ENCODE assay signal across 8 mouse cellular contexts in genomic region chr11:4636782-4637342, GRCm38 (mm10). TPM values are rescaled to one million over a fixed set of nuclear protein-coding genes. Genes with fewer than 3 reads are reported as not detected.
DNase-seq lines count a peak whose midpoint lies in the region; ATAC-seq lines count a peak whose summit lies in the region.

No protein-coding gene starts in this region.

- 46% methylated on average over 5 of the region's 5 CpGs for WGBS in limb, embryonic 15.5 days
- 46% methylated on average over 5 of the region's 5 CpGs for WGBS in stomach, embryonic 16.5 days

- peaks cover 11% of the 10 kb centered on the region for H3K27me3 ChIP-seq in erythroblast, embryonic 14.5 days (ENCODE audit: control insufficient read depth)
- H3K27me3 ChIP-seq in limb, embryonic 15.5 days, result no peaks in the 10 kb centered on the region
- H3K27me3 ChIP-seq in stomach, embryonic 16.5 days (ENCODE audit: control insufficient read depth, insufficient read depth, low read length), result no peaks in the 10 kb centered on the region

- H3K4me3 ChIP-seq in erythroblast, embryonic 14.5 days (replicated peaks), result peak overlapping the region; percentile 65
- peak overlapping the region; percentile 90 for H3K4me3 ChIP-seq in limb, embryonic 15.5 days
- H3K4me3 ChIP-seq in stomach, embryonic 16.5 days (replicated peaks; ENCODE audit: low read length), result peak overlapping the region; percentile 76

- H3K4me1 ChIP-seq in erythroblast, embryonic 14.5 days (ENCODE audit: control insufficient read depth), result peaks cover 65% of the 10 kb centered on the region
- peaks cover 14% of the 10 kb centered on the region for H3K4me1 ChIP-seq in limb, embryonic 15.5 days
- peaks cover 13% of the 10 kb centered on the region for H3K4me1 ChIP-seq in stomach, embryonic 16.5 days (ENCODE audit: control insufficient read depth, insufficient read depth, low read length)

- H3K9ac ChIP-seq in limb, embryonic 15.5 days, result no peak overlapping the region
- H3K9ac ChIP-seq in stomach, embryonic 16.5 days (ENCODE audit: low read length), result peak overlapping the region; percentile 75

- peaks cover 29% of the 10 kb centered on the region for H3K36me3 ChIP-seq in erythroblast, embryonic 14.5 days (ENCODE audit: control insufficient read depth)
- H3K36me3 ChIP-seq in limb, embryonic 15.5 days, result peaks cover 5% of the 10 kb centered on the region; the same call in 1 of the 2 replicates
- H3K36me3 ChIP-seq in stomach, embryonic 16.5 days (ENCODE audit: control insufficient read depth, insufficient read depth, low read length), result no peaks in the 10 kb centered on the region

- peak; percentile 13 to 21 for DNase-seq in right cerebral cortex, adult 2 months (ENCODE audit: low spot score in 2 of 2)
- DNase-seq in right cerebral cortex, postnatal 14 days, result no peak
- DNase-seq in spleen, postnatal 36 days (ENCODE audit: low spot score in 2 of 2), result no peak
- DNase-seq in kidney, postnatal 14 days, result no peak

- ATAC-seq in erythroblast, adult 5-6 weeks (replicated peaks; ENCODE audit: low FRiP score, poor library complexity, severe bottlenecking), result no peak
- no peak for ATAC-seq in limb, embryonic 15.5 days (ENCODE audit: insufficient number of reproducible peaks, low FRiP score, low TSS enrichment, low read depth)
- ATAC-seq in stomach, embryonic 16.5 days (ENCODE audit: insufficient read depth, low FRiP score), result no peak

- H3K4me2 ChIP-seq in limb, embryonic 15.5 days, result peak overlapping the region; percentile 72
- H3K4me2 ChIP-seq in stomach, embryonic 16.5 days (ENCODE audit: low read depth, low read length), result peak overlapping the region; percentile 79

- peak overlapping the region; percentile 83 for H3K27ac ChIP-seq in limb, embryonic 15.5 days
- peak overlapping the region; percentile 89 for H3K27ac ChIP-seq in stomach, embryonic 16.5 days (ENCODE audit: low read length)

- H3K9me3 ChIP-seq in erythroblast, embryonic 14.5 days (ENCODE audit: control insufficient read depth, low read length), result no peaks in the 10 kb centered on the region
- no peaks in the 10 kb centered on the region for H3K9me3 ChIP-seq in limb, embryonic 15.5 days
- H3K9me3 ChIP-seq in stomach, embryonic 16.5 days (replicated peaks; ENCODE audit: control insufficient read depth, low read length), result no peaks in the 10 kb centered on the region

RNA-seq across cellular contexts. Expression of gene Ascc2, which starts 0.7 kb away (rescaled TPM):
- polyA plus RNA-seq in erythroblast, embryonic 14.5 days (2012), result 4.5 and 5.3 TPM in 2 replicates
- 5.6 and 13.4 TPM in 2 replicates for total RNA-seq in erythroblast, adult 5-6 weeks (2015; ENCODE audit: low replicate concordance)
- 14.4 and 17.8 TPM in 2 replicates for total RNA-seq in erythroblast, adult 5-6 weeks (2017; ENCODE audit: low replicate concordance)
- polyA plus RNA-seq in limb, embryonic 15.5 days (2015; fragmentation: Nextera tagmentation; extraction: Ambion mirVana), result 32.2 and 32.8 TPM in 2 replicates
- polyA plus RNA-seq in stomach, embryonic 16.5 days (2015; fragmentation: Nextera tagmentation; extraction: Ambion mirVana), result 34.2 and 37.1 TPM in 2 replicates

RNA-seq across cellular contexts. Expression of gene Gm11032, which starts 17.0 kb away (rescaled TPM):
- polyA plus RNA-seq in erythroblast, embryonic 14.5 days (2012), result not detected in 2 replicates
- not detected in 2 replicates for total RNA-seq in erythroblast, adult 5-6 weeks (2015; ENCODE audit: low replicate concordance)
- not detected in 2 replicates for total RNA-seq in erythroblast, adult 5-6 weeks (2017; ENCODE audit: low replicate concordance)
- polyA plus RNA-seq in limb, embryonic 15.5 days (2015; fragmentation: Nextera tagmentation; extraction: Ambion mirVana), result not detected in 2 replicates
- polyA plus RNA-seq in stomach, embryonic 16.5 days (2015; fragmentation: Nextera tagmentation; extraction: Ambion mirVana), result not detected in 2 replicates

RNA-seq across cellular contexts. Expression of gene Mtmr3, which starts 42.2 kb away (rescaled TPM):
- 3.6 and 4.2 TPM in 2 replicates for polyA plus RNA-seq in erythroblast, embryonic 14.5 days (2012)
- total RNA-seq in erythroblast, adult 5-6 weeks (2015; ENCODE audit: low replicate concordance), result 203 and 214 TPM in 2 replicates
- 462 and 508 TPM in 2 replicates for total RNA-seq in erythroblast, adult 5-6 weeks (2017; ENCODE audit: low replicate concordance)
- 23.9 and 26.6 TPM in 2 replicates for polyA plus RNA-seq in limb, embryonic 15.5 days (2015; fragmentation: Nextera tagmentation; extraction: Ambion mirVana)
- polyA plus RNA-seq in stomach, embryonic 16.5 days (2015; fragmentation: Nextera tagmentation; extraction: Ambion mirVana), result 24.0 and 25.8 TPM in 2 replicates

Comparison
In these comparisons a context has a peak if more than half of its experiments do, and no peak if none do; other contexts are left out.
1. DNase-seq: peak in right cerebral cortex, adult 2 months (2 of 2); none in right cerebral cortex, postnatal 14 days (single experiment), spleen, postnatal 36 days (0 of 2) and kidney, postnatal 14 days (single experiment).
2. Peak in every context shown above with its lines, with median percentiles within 50 percentile points of each other: H3K4me3 ChIP-seq.